Mouse (Mus musculus) C2C12 (cell line): ENCODE measurements around the gene Irf4. TPM values are rescaled to one million over a fixed set of nuclear protein-coding genes. Genes with fewer than 3 reads are reported as not detected.

ENCODE experiments used
- H3K27me3 ChIP-seq: one replicate; pipeline ENCODE4 v1.6.1; 2011; ENCODE audit not compliant: control insufficient read depth, insufficient read depth, insufficient read length
- H3K36me3 ChIP-seq: one replicate; pipeline ENCODE4 v1.6.1; 2011; ENCODE audit not compliant: control insufficient read depth, insufficient read depth
- H3K4me3 ChIP-seq: one replicate; pipeline ENCODE4 v1.5.1; 2011; ENCODE audit warnings: mild to moderate bottlenecking, control low read depth; ENCODE audit not compliant: poor library complexity, insufficient read depth, severe bottlenecking
- H3K79me2 ChIP-seq: one replicate; pipeline ENCODE4 v1.6.1; 2011; ENCODE audit not compliant: control insufficient read depth, insufficient read depth
- H3K79me3 ChIP-seq: one replicate; pipeline ENCODE4 v1.6.1; 2011; ENCODE audit warnings: low read depth, control low read depth
- H3ac ChIP-seq: one replicate; pipeline ENCODE3; 2011; ENCODE audit warnings: low read depth; ENCODE audit not compliant: control insufficient read depth, insufficient read length
- CEBPB ChIP-seq: IDR thresholded peaks from one replicate; pipeline ENCODE4 v1.6.1; 2011; ENCODE audit warnings: low read depth, mild to moderate bottlenecking, control low read depth, moderate library complexity
- CTCF ChIP-seq: IDR thresholded peaks from one replicate; pipeline ENCODE4 v1.5.1; 2011; ENCODE audit not compliant: control insufficient read depth, insufficient read depth, insufficient read length
- FOSL1 ChIP-seq: IDR thresholded peaks from one replicate; pipeline ENCODE4 v1.8.0; 2011; ENCODE audit warnings: mild to moderate bottlenecking, low read length; ENCODE audit not compliant: poor library complexity, insufficient read depth, severe bottlenecking
- MAX ChIP-seq: IDR thresholded peaks from one replicate; pipeline ENCODE4 v1.6.1; 2011; ENCODE audit warnings: mild to moderate bottlenecking, control low read depth
- MYOD1 ChIP-seq: IDR thresholded peaks from one replicate; pipeline ENCODE4 v1.6.1; 2011; ENCODE audit warnings: low read depth; ENCODE audit not compliant: control insufficient read depth, insufficient read length
- MYOG ChIP-seq: IDR thresholded peaks from one replicate; pipeline ENCODE4 v1.6.1; 2011; ENCODE audit not compliant: control insufficient read depth, insufficient read length; ENCODE audit errors: extremely low read depth
- USF1 ChIP-seq: IDR thresholded peaks from one replicate; pipeline ENCODE4 v1.6.1; 2011; ENCODE audit warnings: low read depth, mild to moderate bottlenecking, control low read depth, moderate library complexity
- polyA plus RNA-seq: library from polyadenylated mRNA; unstranded; fragments of >200 nt; fragmentation: generic; extraction: Trizol; gene quantifications from one replicate; pipeline ENCODE4 v1.2.1, GENCODE M21; 2012; ENCODE audit warnings: missing spikeins

Irf4 gene
- polyA plus RNA-seq, 1 experiment, result not detected

DNA sequence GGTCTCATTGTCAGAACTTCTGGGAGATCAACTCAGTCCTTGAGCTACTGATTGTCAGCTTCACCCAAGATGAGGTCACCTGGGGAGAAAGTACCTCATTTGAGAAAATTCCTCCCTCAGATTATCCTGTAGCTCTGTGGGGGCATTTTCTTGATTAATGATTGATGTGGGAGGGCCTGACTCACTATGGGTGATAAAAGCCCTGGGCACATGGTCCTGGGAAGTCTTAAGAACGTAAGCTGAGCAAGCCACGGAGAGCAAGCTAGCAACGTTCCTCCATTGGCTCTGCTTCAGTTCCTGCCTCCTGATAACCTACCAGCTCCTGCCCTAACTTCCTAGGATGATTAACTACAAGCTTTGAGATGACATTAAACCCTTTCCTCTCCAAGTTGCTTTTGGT lies 35.4 kb upstream of the Irf4 start:
- H3K4me3 ChIP-seq, result no peak overlapping the region
- H3K27me3 ChIP-seq, result peaks cover 10% of the 10 kb centered on the region
- H3K79me3 ChIP-seq, result no peaks in the 10 kb centered on the region
- H3K36me3 ChIP-seq, result no peaks in the 10 kb centered on the region
- H3ac ChIP-seq, result no peak overlapping the region
- H3K79me2 ChIP-seq, result no peaks in the 10 kb centered on the region
- TF ChIP-seq USF1, result no peak
- no peak for TF ChIP-seq MYOG
- TF ChIP-seq CTCF, result no peak
- no peak for TF ChIP-seq MAX
- no peak for TF ChIP-seq MYOD1
- TF ChIP-seq FOSL1, result no peak
- no peak for TF ChIP-seq CEBPB

GRCm38 (mm10) chr13:30714552-30714951 lies 34.5 kb upstream of the Irf4 start:
- H3K27me3 ChIP-seq, result peaks cover 6% of the 10 kb centered on the region
- H3K4me3 ChIP-seq, result no peak overlapping the region
- no peaks in the 10 kb centered on the region for H3K79me2 ChIP-seq
- no peaks in the 10 kb centered on the region for H3K36me3 ChIP-seq
- H3ac ChIP-seq, result no peak overlapping the region
- TF ChIP-seq MYOD1, result no peak
- no peak for TF ChIP-seq CEBPB
- TF ChIP-seq MAX, result no peak
- TF ChIP-seq USF1, result no peak
- no peak for TF ChIP-seq MYOG
- TF ChIP-seq FOSL1, result no peak
- TF ChIP-seq CTCF, result no peak
- H3K79me3 ChIP-seq, result no peaks in the 10 kb centered on the region

- H3K79me3 ChIP-seq, result no peaks in the 10 kb centered on the region
- TF ChIP-seq MYOG (no peak), CTCF (no peak), FOSL1 (no peak), USF1 (no peak), CEBPB (no peak), MAX (no peak), MYOD1 (no peak)
- no peak overlapping the region for H3ac ChIP-seq
- H3K79me2 ChIP-seq, result no peaks in the 10 kb centered on the region
- H3K36me3 ChIP-seq, result no peaks in the 10 kb centered on the region
- H3K27me3 ChIP-seq, result peaks cover 6% of the 10 kb centered on the region
- no peak overlapping the region for H3K4me3 ChIP-seq
These were observed 34.0 kb upstream of the Irf4 start for GRCm38 (mm10) chr13:30715060-30715459.

DNA sequence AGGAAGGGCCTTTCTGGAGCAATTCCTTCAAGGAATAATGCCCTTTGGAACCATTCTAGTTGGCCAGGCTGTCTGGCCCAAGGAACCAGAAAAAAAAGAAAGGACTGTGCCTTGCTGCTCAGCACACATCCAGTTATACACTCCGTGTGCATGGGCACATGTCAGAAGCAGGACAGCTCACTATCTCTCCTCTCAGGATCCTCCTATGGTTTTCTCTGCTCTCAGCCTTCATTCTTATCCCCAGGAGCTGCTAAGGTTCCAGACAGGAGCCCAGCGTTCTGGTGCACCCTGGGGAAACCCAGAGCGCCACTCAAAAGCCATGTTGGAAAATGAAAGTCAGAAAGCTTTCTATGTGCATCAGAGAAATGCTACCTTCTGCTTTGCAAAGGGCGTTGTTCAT lies 33.5 kb upstream of the Irf4 start:
- TF ChIP-seq MYOD1 (no peak), FOSL1 (no peak), MAX (no peak), USF1 (no peak), CTCF (no peak), MYOG (no peak), CEBPB (no peak)
- Histone ChIP-seq H3ac (no peak overlapping the region), H3K36me3 (no peaks in the 10 kb centered on the region), H3K27me3 (peaks cover 8% of the 10 kb centered on the region), H3K79me2 (no peaks in the 10 kb centered on the region), H3K79me3 (no peaks in the 10 kb centered on the region), H3K4me3 (no peak overlapping the region)

GRCm38 (mm10) chr13:30716611-30717010 lies 32.4 kb upstream of the Irf4 start:
- no peak overlapping the region for H3ac ChIP-seq
- no peaks in the 10 kb centered on the region for H3K79me2 ChIP-seq
- TF ChIP-seq CEBPB (no peak), USF1 (no peak), CTCF (no peak), MAX (no peak), MYOG (no peak), FOSL1 (no peak), MYOD1 (no peak)
- no peaks in the 10 kb centered on the region for H3K79me3 ChIP-seq
- peaks cover 12% of the 10 kb centered on the region for H3K27me3 ChIP-seq
- no peaks in the 10 kb centered on the region for H3K36me3 ChIP-seq
- no peak overlapping the region for H3K4me3 ChIP-seq

DNA sequence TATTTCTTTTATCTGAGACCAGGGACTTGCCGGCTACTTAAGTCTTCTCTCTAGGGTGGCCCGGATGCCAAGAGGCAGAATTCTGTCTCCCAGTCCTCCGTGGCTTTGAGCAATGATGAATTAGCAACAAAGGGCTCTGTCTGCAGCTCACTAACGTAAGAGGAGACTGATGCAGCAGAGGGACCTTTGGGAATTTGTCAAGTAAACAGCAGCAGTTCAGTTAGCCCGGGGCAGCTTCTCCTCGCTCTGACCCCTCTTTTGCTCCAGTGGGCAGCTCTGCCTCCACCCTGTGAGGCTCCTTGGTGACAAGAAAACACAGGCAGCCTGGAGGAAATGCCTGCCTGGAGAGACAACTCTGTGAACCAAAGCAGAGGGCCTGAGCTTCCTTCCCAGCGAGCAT lies 26.4 kb upstream of the Irf4 start:
- no peak for TF ChIP-seq FOSL1
- TF ChIP-seq MYOD1, result no peak
- no peak for TF ChIP-seq MAX
- TF ChIP-seq CTCF, result no peak
- TF ChIP-seq CEBPB, result no peak
- no peak for TF ChIP-seq USF1
- TF ChIP-seq MYOG, result no peak
- no peak overlapping the region for H3K4me3 ChIP-seq
- no peak overlapping the region for H3ac ChIP-seq
- peaks cover 6% of the 10 kb centered on the region for H3K27me3 ChIP-seq
- no peaks in the 10 kb centered on the region for H3K79me3 ChIP-seq
- no peaks in the 10 kb centered on the region for H3K79me2 ChIP-seq
- no peaks in the 10 kb centered on the region for H3K36me3 ChIP-seq
